Mouse (Mus musculus): Measurements from ENCODE around the gene Kxd1.

- TF ChIP-seq FLI1 (IDR thresholded peaks at IDR 0.05; ENCODE audit: low read length): no peak
- no peak for TF ChIP-seq GATA1 (IDR thresholded peaks at IDR 0.05; ENCODE audit: borderline replicate concordance, low read length)
Observed at GRCm38 (mm10) chr8:70489576-70489975, 38.2 kb downstream of the Kxd1 start.

Measured in megakaryocyte, embryonic 14.5 days (primary cell).